Mouse (Mus musculus): ENCODE data around the gene Cnp. TPM values are rescaled to one million over a fixed set of nuclear protein-coding genes. Genes with fewer than 3 reads are reported as not detected.

Cnp gene
- total and polyA plus RNA-seq, 3 experiments, result 19.0 to 20.8 TPM; not detected in 1

DNA sequence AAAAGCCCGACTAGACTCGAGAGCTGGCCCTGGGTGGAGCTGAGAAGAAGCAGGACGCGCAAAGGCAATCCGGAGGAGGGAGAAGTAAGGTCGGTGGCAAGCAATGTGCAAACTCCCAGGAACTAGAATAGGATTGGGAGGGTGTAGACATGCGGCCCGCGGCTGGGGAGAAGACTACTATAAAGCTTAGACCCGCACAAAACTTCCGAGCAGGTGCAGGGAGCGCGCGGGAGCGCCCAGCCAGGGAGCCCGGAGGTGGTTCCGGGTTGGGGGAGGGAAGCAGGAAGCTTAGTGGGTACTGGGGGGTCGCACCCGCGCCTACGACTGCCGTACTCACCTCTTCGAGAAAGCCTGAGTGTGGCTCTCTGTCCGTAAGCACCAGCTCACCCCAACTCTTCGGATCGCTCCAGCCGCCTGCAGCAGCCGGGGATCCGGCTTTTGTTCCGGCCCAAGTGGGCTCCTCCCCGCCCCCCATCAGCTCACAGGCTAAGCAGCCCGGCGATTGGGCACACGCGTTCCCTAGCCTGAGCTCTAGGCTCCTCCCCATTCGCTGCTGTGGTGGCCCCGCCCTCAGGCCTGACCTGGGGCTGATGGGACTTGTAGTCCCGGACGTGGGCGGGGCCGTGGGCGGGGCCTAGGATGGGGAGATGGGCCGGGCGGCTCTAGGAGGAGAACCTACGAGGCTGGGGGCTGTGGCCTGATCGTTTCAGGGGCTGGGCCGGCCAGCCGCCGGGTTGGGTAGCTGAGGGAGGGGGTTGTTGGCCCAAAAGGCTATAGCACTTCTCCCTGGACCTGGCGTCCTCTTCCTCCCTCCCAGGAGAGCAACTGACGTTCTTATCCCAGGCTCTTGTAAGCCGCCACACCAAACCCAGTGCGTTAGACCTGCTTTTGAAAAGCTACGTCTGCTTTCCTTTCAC, 47.0 kb upstream of the Cnp start, which contains the start of gene Acly:
Acly (minus strand) TSS at position 543 of the 917 bp plus-strand sequence.
- Histone ChIP-seq H3K79me2 (ENCODE audit: control insufficient read depth, insufficient read depth, low read length, poor library complexity) (peaks cover 30% of the 10 kb centered on the region), H3K36me3 (ENCODE audit: control insufficient read depth in 1 of 2, insufficient read depth in 2 of 2, low read length in 2 of 2) (peaks cover 11 to 23% of the 10 kb centered on the region in 2 experiments; a peak in 3 of 4 replicates), H3K9me3 (replicated peaks; ENCODE audit: insufficient read depth, low read length) (no peaks in the 10 kb centered on the region), H3K27ac (ENCODE audit: control insufficient read depth, low read depth, low read length) (peak within 1 kb of the TSS; percentile 71), H3K4me1 (ENCODE audit: control insufficient read depth in 1 of 2, insufficient read depth in 2 of 2, low read length in 2 of 2) (peaks cover 0 to 22% of the 10 kb centered on the region in 2 experiments; a peak in 3 of 4 replicates), H3K27me3 (ENCODE audit: control insufficient read depth in 1 of 2, insufficient read depth in 2 of 2, low read length in 2 of 2) (no peaks in the 10 kb centered on the region), H3K9ac (ENCODE audit: control insufficient read depth, low read depth, low read length, poor library complexity, severe bottlenecking) (peak within 1 kb of the TSS; percentile 89), H3K4me3 (ENCODE audit: control insufficient read depth in 1 of 2, insufficient read depth in 1 of 2, low read depth in 2 of 2, low read length in 2 of 2) (peak within 1 kb of the TSS; percentile 88 to 93)
- no peak for TF ChIP-seq CTCF (IDR thresholded peaks at IDR 0.05 in 2 of 3, conservative IDR thresholded peaks at IDR 0.05 in 1 of 3; ENCODE audit: control insufficient read depth in 1 of 3, insufficient read depth in 1 of 3, low read depth in 2 of 3, low read length in 3 of 3, poor library complexity in 1 of 3, severe bottlenecking in 1 of 3)
- TF ChIP-seq POLR2AphosphoS2 (IDR thresholded peaks at IDR 0.05; ENCODE audit: low read length), result peak; percentile 98
- 0 out of 2 replicates have a peak, but pooled peaks have one; percentile 40 for TF ChIP-seq ETS1 (IDR thresholded peaks at IDR 0.05; ENCODE audit: low read depth, low read length)
- peak; percentile 98 for TF ChIP-seq ZMIZ1 (IDR thresholded peaks at IDR 0.05; ENCODE audit: low read depth, low read length)
- peak; percentile 84 for TF ChIP-seq ELF1 (IDR thresholded peaks at IDR 0.05; ENCODE audit: low read depth, low read length)
- TF ChIP-seq E2F4 (IDR thresholded peaks at IDR 0.05; ENCODE audit: borderline replicate concordance, low read depth, low read length), result peak; percentile 50; the same call in 1 of the 2 replicates
- peak; percentile 47; the same call in 1 of the 2 replicates for TF ChIP-seq NRF1 (IDR thresholded peaks at IDR 0.05; ENCODE audit: insufficient read depth, low read depth, low read length, poor library complexity, severe bottlenecking)
- TF ChIP-seq RCOR1 (IDR thresholded peaks at IDR 0.05; ENCODE audit: low read depth, low read length), result no peak
- peak; percentile 26 for TF ChIP-seq MAZ (IDR thresholded peaks at IDR 0.05; ENCODE audit: low read depth, low read length)
- TF ChIP-seq GABPA (IDR thresholded peaks at IDR 0.05; ENCODE audit: low read depth, low read length), result no peak
- TF ChIP-seq ZNF384 (IDR thresholded peaks at IDR 0.05; ENCODE audit: low read depth, low read length), result 0 out of 2 replicates have a peak, but pooled peaks have one; percentile 19
- TF ChIP-seq USF2 (IDR thresholded peaks at IDR 0.05; ENCODE audit: borderline replicate concordance in 1 of 2, insufficient read depth in 1 of 2, low read depth in 1 of 2, low read length in 2 of 2), result no peak
- TF ChIP-seq MAFK (IDR thresholded peaks at IDR 0.05; ENCODE audit: borderline replicate concordance, low read depth, low read length), result 0 out of 2 replicates have a peak, but pooled peaks have one; percentile 11
- TF ChIP-seq MAX (IDR thresholded peaks at IDR 0.05; ENCODE audit: low read length), result peak; percentile 83
- TF ChIP-seq TBP (IDR thresholded peaks at IDR 0.05; ENCODE audit: low read depth, low read length), result peak; percentile 98
- peak; percentile 74; the same call in 1 of the 2 replicates for TF ChIP-seq TCF12 (IDR thresholded peaks at IDR 0.05; ENCODE audit: low read depth, low read length)
- peak; percentile 97 to 100 for TF ChIP-seq POLR2A (IDR thresholded peaks at IDR 0.05; ENCODE audit: control insufficient read depth in 1 of 2, insufficient read depth in 1 of 2, low read depth in 1 of 2, low read length in 2 of 2, poor library complexity in 1 of 2)
- TF ChIP-seq ZKSCAN1 (IDR thresholded peaks at IDR 0.05; ENCODE audit: low read depth, low read length), result no peak
- 0 out of 2 replicates have a peak, but pooled peaks have one; percentile 4 for TF ChIP-seq BHLHE40 (IDR thresholded peaks at IDR 0.05; ENCODE audit: borderline replicate concordance, low read depth, low read length)
- TF ChIP-seq CHD1 (IDR thresholded peaks at IDR 0.05; ENCODE audit: low read depth, low read length), result no peak
- peak; percentile 38 for TF ChIP-seq CHD2 (IDR thresholded peaks at IDR 0.05; ENCODE audit: low read length)
- TF ChIP-seq JUND (IDR thresholded peaks at IDR 0.05; ENCODE audit: low read depth, low read length), result no peak
- TF ChIP-seq USF1 (IDR thresholded peaks at IDR 0.05; ENCODE audit: low read depth, low read length), result peak; percentile 65
- TF ChIP-seq NELFE (IDR thresholded peaks at IDR 0.05; ENCODE audit: low read depth, low read length), result peak; percentile 100
- peak; percentile 98 for TF ChIP-seq HCFC1 (IDR thresholded peaks at IDR 0.05; ENCODE audit: low read depth, low read length)
- peak; percentile 70 for TF ChIP-seq MYC (IDR thresholded peaks at IDR 0.05; ENCODE audit: low read depth, low read length)
- peak in 1 of 2 experiments; percentile 36; a peak in 1 of 4 replicates for TF ChIP-seq EP300 (IDR thresholded peaks at IDR 0.05; ENCODE audit: low read depth in 1 of 2, low read length in 2 of 2)
- TF ChIP-seq SMC3 (IDR thresholded peaks at IDR 0.05; ENCODE audit: low read depth, low read length), result no peak
- peak; percentile 94 for TF ChIP-seq SIN3A (IDR thresholded peaks at IDR 0.05; ENCODE audit: low read length)
- no peak for TF ChIP-seq MEF2A (IDR thresholded peaks at IDR 0.05; ENCODE audit: extremely low read depth, insufficient replicate concordance, low read depth, low read length, poor library complexity, severe bottlenecking)
- TF ChIP-seq MXI1 (IDR thresholded peaks at IDR 0.05; ENCODE audit: low read depth, low read length), result peak; percentile 83
- peak; percentile 87; the same call in 1 of the 2 replicates for TF ChIP-seq KAT2A (conservative IDR thresholded peaks at IDR 0.05; ENCODE audit: low read depth, low read length)
- peak; percentile 100 for DNase-seq (ENCODE audit: low read depth, low spot score)

All from MEL (cell line).